Mouse (Mus musculus) liver, adult 2 months (tissue): Measurements from ENCODE around the gene Tmem198. TPM values are rescaled to one million over a fixed set of nuclear protein-coding genes. Genes with fewer than 3 reads are reported as not detected.

Source experiments
- DNase-seq: peaks from one replicate; pipeline ENCODE4 v3.0.0-alpha.2; 2011; ENCODE audit warnings: low read depth, low spot score; ENCODE audit errors: extremely low read depth
- H3K27ac ChIP-seq: fragments of 200-500 bp; replicated peaks from 2 replicates; pipeline ENCODE4 v1.5.1; 2012; ENCODE audit warnings: low read depth, mild to moderate bottlenecking, control low read depth, inconsistent platforms, low read length; ENCODE audit not compliant: insufficient read depth
- H3K27me3 ChIP-seq: fragments of 200-500 bp; 2 replicates; pipeline ENCODE4 v1.6.1; 2012; ENCODE audit warnings: mild to moderate bottlenecking, moderate library complexity, low read length, inconsistent platforms; ENCODE audit not compliant: control insufficient read depth, insufficient read depth
- H3K36me3 ChIP-seq: fragments of 200-500 bp; 2 replicates; pipeline ENCODE4 v1.6.1; 2012; ENCODE audit warnings: low read length, inconsistent platforms; ENCODE audit not compliant: control insufficient read depth, insufficient read depth
- H3K4me1 ChIP-seq: fragments of 200-500 bp; 2 replicates; pipeline ENCODE4 v1.6.1; 2011; ENCODE audit warnings: low read length; ENCODE audit not compliant: control insufficient read depth, insufficient read depth
- H3K4me3 ChIP-seq: fragments of 200-500 bp; 2 replicates; pipeline ENCODE4 v1.5.1; 2011; ENCODE audit warnings: low read depth, mild to moderate bottlenecking, control low read depth, low read length, moderate library complexity; ENCODE audit not compliant: insufficient read depth
- H3K79me2 ChIP-seq: fragments of 200-500 bp; 2 replicates; pipeline ENCODE4 v1.6.1; 2012; ENCODE audit warnings: inconsistent platforms, mild to moderate bottlenecking, low read length, moderate library complexity; ENCODE audit not compliant: control insufficient read depth, insufficient read depth
- H3K9ac ChIP-seq: fragments of 200-500 bp; 2 replicates; pipeline ENCODE4 v1.6.1; 2012; ENCODE audit warnings: low read depth, mild to moderate bottlenecking, control low read depth, inconsistent platforms, low read length
- CTCF ChIP-seq: fragments of 200-500 bp; IDR thresholded peaks from 2 replicates; pipeline ENCODE4 v1.5.1; 2011; ENCODE audit warnings: low read depth, low read length, control low read depth
- POLR2A ChIP-seq: fragments of 200-500 bp; IDR thresholded peaks from 2 replicates; pipeline ENCODE4 v1.6.1; 2011; ENCODE audit warnings: low read length, control low read depth; ENCODE audit not compliant: insufficient read depth; ENCODE audit errors: extremely low read depth
- WGBS: fragments of 180-500 bp; shearing (Covaris S2); methylation state at CpG from one replicate; pipeline ENCODE4 v1.1.7; 2018; 5-methylcytosine and 5-hydroxymethylcytosine counted together
- polyA plus RNA-seq: library from polyadenylated mRNA; depleted of rRNA; stranded (reverse); fragments of >200 nt; gene quantifications from 2 replicates; pipeline ENCODE4 v1.2.3, GENCODE M21; 2012
- total RNA-seq: library from RNA; depleted of rRNA; stranded (reverse); fragments of >200 nt; gene quantifications from 2 replicates; pipeline ENCODE4 v1.2.3, GENCODE M21; 2014

Tmem198 gene
- total and polyA plus RNA-seq, 2 experiments, result 0.06 to 0.55 TPM

DNA sequence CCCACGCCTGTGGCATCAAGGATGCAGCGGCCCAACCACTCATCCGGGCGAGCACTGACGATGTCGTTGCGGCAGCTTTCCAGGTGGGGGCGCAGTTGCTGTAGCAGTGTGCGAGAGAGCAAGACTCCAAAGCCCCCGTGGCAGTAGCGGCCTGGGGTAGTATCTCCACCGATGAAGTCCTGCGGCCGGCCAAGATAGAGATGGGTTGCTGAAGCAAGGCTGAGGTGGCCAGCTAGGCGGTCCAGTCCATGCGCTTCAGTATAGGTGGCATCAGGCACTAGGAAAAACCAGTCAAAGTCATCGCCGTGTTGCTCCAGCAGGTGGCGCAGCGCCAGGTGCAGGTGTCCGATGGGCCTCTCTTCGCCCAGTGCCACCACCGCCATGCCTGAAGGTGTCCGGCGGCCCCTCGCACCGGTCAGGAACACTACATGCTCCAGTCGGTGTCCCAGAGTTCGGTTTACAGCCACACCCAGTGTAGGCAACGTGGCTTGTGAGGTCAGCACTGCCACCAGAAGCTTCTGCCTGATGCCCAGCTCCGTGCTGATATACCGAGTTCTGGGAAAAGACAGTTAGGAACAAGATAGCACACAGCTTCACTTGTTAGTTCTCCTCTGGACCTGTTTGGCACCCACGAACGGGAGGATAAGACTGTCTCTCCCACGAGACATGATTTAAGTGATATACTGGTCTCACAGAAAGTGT is 1.9 kb upstream of the Tmem198 start:
- Histone ChIP-seq H3K27ac (no peak overlapping the region), H3K9ac (no peak overlapping the region), H3K4me1 (no peaks in the 10 kb centered on the region; the same call in 1 of the 2 replicates), H3K79me2 (no peaks in the 10 kb centered on the region), H3K36me3 (no peaks in the 10 kb centered on the region), H3K4me3 (no peak overlapping the region), H3K27me3 (peaks cover 8% of the 10 kb centered on the region)
- peak; percentile 40 for DNase-seq
- 16% methylated on average over 35 of the region's 35 CpGs for WGBS
- TF ChIP-seq CTCF (peak; percentile 81), POLR2A (no peak)

DNA sequence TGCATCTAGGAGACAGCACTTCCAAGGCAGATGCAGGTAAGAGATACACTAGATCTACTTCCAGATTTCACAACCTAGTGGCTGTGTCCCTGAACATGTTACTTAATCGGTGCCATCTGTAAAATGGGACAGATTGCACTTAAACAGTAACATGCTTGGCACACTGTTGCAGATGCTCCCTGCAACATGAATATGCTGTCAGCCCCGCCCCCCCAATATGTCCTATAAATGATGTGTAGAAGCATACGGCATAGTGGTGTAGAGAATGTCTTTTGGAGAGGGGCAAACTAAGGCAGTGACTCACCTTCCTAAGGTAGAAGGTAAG is 1.4 kb upstream of the Tmem198 start:
- no peaks in the 10 kb centered on the region for H3K36me3 ChIP-seq
- WGBS, result 45% methylated on average over 3 of the region's 3 CpGs
- no peak overlapping the region for H3K4me3 ChIP-seq
- DNase-seq, result peak; percentile 5
- H3K4me1 ChIP-seq, result no peaks in the 10 kb centered on the region; the same call in 1 of the 2 replicates
- TF ChIP-seq POLR2A, result no peak
- TF ChIP-seq CTCF, result no peak
- H3K27me3 ChIP-seq, result peaks cover 13% of the 10 kb centered on the region
- H3K27ac ChIP-seq, result no peak overlapping the region
- no peak overlapping the region for H3K9ac ChIP-seq
- H3K79me2 ChIP-seq, result no peaks in the 10 kb centered on the region

- H3K4me3 ChIP-seq, result peak overlapping the region; percentile 76; the same call in 1 of the 2 replicates
- no peaks in the 10 kb centered on the region; the same call in 1 of the 2 replicates for H3K4me1 ChIP-seq
- no peaks in the 10 kb centered on the region for H3K79me2 ChIP-seq
- H3K9ac ChIP-seq, result peak overlapping the region; percentile 73
- TF ChIP-seq POLR2A, result no peak
- TF ChIP-seq CTCF, result no peak
- H3K36me3 ChIP-seq, result no peaks in the 10 kb centered on the region
- H3K27me3 ChIP-seq, result peaks cover 13% of the 10 kb centered on the region
- WGBS, result 2% methylated on average over 18 of the region's 25 CpGs
- no peak overlapping the region for H3K27ac ChIP-seq
- DNase-seq, result no peak
Measured at GRCm38 (mm10) chr1:75478497-75478896, 835 bp upstream of the Tmem198 start.

- Histone ChIP-seq H3K4me3 (peak overlapping the region; percentile 21; the same call in 1 of the 2 replicates), H3K27me3 (peaks cover 13% of the 10 kb centered on the region), H3K4me1 (no peaks in the 10 kb centered on the region; the same call in 1 of the 2 replicates), H3K36me3 (no peaks in the 10 kb centered on the region), H3K27ac (no peak overlapping the region), H3K9ac (no peak overlapping the region), H3K79me2 (no peaks in the 10 kb centered on the region)
- DNase-seq, result no peak
- no peak for TF ChIP-seq POLR2A
- no peak for TF ChIP-seq CTCF
- WGBS, result 2% methylated on average over 24 of the region's 24 CpGs
Measured at GRCm38 (mm10) chr1:75479635-75479989, 280 bp downstream of the Tmem198 start.

DNA sequence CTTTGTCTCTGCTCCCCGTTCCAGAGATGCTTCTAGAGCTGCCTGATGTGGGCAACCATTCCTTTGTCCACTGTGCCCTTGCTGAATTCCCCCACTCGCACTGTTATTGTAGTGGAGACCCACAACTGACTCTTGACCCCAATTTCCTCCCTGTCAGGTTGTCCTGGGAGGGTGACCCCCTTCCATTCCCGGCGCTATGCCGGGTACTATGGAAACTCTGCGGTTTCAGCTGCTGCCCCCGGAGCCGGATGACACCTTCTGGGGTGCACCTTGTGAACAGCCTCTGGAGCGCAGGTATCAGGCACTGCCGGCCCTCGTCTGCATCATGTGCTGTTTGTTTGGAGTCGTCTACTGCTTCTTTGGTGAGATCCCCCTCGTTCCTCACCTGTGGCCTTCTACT is 704 bp downstream of the Tmem198 start:
- no peaks in the 10 kb centered on the region; the same call in 1 of the 2 replicates for H3K4me1 ChIP-seq
- H3K9ac ChIP-seq, result no peak overlapping the region
- 31% methylated on average over 13 of the region's 13 CpGs for WGBS

DNA sequence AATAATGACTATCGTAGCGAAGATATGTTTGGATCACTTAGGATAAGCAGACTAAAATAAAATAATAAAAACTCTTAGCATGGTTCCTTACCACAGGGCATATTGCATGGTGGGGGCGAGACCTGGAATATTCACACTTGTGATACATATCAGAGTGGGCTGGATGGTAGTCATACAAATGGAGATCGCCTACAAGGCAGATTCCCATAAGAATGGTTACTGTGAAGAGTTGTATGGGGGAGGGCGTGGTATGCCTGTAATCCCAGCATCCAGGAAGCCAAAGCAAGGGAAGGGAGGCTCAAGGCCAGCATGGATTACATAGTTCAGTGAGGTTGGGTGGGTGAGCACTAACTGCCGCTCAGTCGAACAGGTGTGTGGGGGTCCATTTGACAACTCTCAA is 1.4 kb downstream of the Tmem198 start:
- H3K27ac ChIP-seq, result no peak overlapping the region
- peaks cover 8% of the 10 kb centered on the region for H3K27me3 ChIP-seq
- WGBS, result 78% methylated on average over 7 of the region's 7 CpGs
- H3K4me3 ChIP-seq, result no peak overlapping the region
- no peak for DNase-seq
- H3K36me3 ChIP-seq, result no peaks in the 10 kb centered on the region
- TF ChIP-seq CTCF (no peak), POLR2A (no peak)
- H3K9ac ChIP-seq, result no peak overlapping the region
- H3K79me2 ChIP-seq, result no peaks in the 10 kb centered on the region
- no peaks in the 10 kb centered on the region; the same call in 1 of the 2 replicates for H3K4me1 ChIP-seq

More for the DNA sequence above, 704 bp downstream of the Tmem198 start:
- H3K27ac ChIP-seq, result no peak overlapping the region
- H3K27me3 ChIP-seq, result peaks cover 13% of the 10 kb centered on the region
- no peak for DNase-seq
- TF ChIP-seq POLR2A (no peak), CTCF (no peak)
- H3K4me3 ChIP-seq, result no peak overlapping the region
- no peaks in the 10 kb centered on the region for H3K79me2 ChIP-seq
- H3K36me3 ChIP-seq, result no peaks in the 10 kb centered on the region
